Mouse (Mus musculus) forelimb bud, embryonic 11.5 days (tissue): Measurements from ENCODE around the gene Zfp580.
"Not testable (repeated sequence)": the region's sequence is repeated elsewhere in the genome, so short reads cannot be mapped to it uniquely, and the experiment has no call there.

ENCODE experiments used
- DNase-seq: peaks from one replicate; pipeline ENCODE4 v3.0.0-alpha.2; 2012; ENCODE audit warnings: low read depth, low spot score

Zfp580 gene

DNA sequence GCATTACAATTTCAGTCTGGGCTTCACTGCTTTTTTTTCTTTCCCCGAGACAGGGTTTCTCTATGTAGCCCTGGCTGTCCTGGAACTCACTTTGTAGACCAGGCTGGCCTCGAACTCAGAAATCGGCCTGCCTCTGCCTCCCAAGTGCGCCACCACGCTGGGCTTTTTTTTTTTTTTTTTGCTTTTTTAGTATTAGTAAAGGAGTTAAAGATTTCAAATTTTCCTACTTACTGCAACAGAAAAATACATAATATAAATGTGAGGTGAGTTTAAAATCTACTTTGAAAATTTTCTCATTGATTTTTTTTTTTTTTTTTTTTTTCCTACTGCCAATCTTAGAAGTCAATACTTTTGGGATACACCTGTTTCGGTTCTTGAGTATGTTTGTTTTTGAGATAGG lies 13.5 kb downstream of the Zfp580 start:
- no peak for DNase-seq

DNA sequence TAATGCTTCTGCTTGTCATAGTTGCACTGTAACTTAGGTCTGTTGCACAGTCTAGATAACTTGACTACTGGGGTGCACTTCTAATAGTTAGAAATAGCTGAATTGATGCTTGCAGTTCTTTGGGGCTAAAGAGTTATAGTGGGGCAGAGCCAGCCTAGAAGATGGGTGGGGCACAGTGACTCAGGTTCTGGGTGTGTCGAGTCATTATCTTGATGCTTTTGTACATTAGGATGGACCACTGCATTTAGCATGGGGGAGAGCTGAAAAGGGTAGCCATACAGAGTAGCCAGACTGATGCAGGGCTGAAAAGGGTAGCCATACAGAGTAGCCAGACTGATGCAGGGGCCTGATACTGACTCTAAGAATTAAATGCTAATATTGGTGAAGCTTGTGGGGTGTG lies 22.2 kb downstream of the Zfp580 start:
- DNase-seq, result no peak

DNA sequence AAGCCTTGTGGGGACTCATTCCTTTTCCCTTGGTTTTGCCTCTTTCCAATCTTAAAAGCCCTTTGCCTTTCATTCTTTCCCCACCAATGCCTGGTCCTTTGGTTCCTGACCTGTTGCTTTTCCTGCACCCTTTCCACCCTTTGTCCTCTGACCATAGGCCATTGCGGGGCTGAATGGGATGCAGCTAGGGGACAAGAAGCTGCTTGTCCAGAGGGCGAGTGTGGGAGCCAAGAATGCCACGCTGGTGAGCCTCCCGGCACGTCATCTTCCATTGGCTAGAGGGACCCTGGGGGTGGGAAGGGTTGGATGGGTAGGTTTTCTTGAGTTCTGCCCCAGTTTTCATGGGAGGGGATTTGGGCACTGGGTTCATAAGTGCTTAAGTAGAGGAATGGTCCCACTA lies 23.6 kb downstream of the Zfp580 start:
- DNase-seq, result no peak

DNA sequence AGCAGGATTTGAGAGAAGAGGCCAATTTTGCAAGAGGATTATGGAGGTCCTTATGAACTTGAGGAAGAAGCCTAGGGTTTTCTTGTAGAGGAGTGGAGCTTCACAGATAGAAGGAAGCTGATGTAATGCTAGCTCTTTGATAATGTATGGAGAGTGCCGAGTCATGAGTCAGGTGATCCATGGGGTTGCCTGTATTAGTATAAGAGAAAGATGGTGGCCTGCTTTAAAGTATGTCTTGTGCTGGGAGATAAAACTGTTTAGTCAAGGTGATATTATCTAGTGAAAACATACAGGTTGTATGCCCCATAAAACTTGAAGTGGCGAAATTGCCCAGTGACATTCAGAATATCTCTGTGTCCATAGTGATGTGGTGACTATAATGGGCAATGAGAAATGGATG lies 25.6 kb downstream of the Zfp580 start:
- no peak for DNase-seq

DNA sequence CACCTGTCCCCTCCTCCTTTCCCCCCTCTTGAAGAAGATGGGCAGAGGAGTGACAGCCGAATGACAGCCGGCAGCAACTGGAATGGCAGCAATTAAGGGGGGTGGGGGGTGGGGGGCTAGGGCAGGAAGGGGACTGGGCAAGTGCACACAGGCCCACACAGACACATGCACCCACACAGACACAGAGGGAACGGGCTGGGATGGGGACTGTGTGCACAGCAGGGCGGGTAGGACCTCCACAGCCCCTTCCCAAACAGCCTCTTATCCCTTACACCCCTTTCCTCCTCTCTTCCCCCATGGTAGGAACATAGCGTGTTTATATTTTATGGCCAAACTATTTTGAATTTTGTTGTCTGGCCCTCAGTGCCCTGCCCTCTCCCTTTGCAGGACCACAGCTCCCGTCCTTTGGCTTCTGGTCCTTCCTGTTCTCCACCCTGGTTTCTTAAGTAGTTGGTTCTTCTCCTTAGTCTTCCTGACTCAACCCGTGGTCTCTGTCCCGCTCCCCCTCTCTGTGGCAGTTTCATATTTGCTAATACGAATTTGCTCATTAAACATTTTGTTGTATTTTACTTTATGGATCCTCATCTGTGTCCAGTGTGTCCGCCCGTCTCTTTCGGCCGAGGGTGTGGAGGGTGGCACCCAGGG lies 28.1 kb downstream of the Zfp580 start:
- DNase-seq, result not testable (repeated sequence)

DNA sequence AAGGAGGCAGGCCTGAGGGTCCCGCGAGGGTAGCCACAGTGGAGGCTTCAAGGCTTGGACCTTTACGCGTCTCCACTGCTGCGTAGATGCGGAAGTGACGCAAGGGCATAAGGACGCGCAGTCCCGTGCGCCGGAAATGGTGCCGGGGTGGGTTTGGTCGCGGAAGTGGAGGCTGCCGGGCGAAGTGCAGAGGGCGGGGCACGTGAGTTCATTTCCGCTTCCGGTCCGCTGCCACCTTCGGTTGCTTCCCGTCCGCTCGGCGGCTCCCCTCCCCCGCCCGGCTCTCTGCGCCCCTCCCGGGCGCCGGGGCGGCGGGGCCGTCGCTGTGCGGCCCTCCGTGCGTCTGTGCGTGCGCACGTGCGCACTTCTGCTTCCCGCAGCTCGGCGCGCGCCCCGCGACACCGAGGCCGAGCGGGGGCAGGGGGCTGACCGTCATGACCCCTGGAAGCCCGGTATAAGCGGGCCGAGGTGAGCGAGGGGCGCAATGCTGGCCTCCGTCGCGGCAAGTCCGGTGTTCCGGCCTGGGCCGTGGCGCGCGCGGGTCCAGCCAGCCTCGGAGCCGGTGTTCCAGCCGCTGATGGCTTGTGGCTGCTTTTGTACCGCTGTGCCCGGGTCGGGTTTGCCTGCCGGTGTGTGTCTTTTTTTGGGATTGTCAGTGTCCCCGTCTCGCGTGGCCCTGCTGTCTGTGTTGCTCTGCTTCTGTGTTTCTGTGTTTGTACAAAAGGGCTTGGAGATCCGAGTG lies 28.8 kb downstream of the Zfp580 start, which contains the start of gene Epn1:
Gene Epn1, plus strand, starts transcription at position 226 of the 742 bp plus-strand sequence.
- peak; percentile 95 for DNase-seq

DNA sequence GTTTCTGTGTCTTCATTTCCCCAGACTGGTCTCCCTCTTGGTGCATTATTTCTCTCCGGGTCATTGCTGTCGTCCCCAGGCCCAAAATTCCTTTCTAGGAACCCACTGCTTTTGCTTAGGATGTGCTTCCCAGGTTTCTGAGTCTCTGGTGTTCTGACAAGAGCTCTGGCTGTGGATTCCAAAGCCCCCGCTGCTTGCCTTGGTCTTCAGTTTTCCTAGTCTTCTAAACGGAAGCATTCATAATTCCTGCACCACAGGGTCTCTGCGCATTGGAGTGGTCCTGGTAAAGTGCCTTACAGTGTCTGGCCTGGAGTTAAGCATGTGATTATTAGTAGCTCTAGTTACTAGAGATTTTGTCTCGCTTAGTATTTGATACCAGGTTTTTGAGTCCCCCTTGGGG lies 29.5 kb downstream of the Zfp580 start:
- no peak for DNase-seq

DNA sequence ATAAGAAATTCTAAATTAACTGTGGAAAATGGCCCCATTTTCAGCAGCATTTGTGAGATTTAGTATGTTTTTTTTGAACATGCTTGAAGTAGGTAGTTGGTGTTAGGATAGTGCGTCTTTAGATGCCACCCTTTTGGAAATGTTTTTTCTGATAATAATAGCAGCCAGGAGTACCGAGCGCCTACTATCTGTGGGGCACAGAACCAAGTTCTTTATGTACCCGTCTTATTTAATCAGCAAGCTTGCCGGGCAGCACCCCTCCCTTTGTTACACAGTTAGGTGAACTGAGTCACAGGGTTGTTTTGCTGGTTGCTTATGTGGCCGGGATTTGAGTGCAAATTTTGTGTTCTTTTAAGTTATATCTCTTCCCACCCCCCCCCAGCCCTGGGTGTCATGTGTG lies 29.9 kb downstream of the Zfp580 start:
- DNase-seq, result no peak

DNA sequence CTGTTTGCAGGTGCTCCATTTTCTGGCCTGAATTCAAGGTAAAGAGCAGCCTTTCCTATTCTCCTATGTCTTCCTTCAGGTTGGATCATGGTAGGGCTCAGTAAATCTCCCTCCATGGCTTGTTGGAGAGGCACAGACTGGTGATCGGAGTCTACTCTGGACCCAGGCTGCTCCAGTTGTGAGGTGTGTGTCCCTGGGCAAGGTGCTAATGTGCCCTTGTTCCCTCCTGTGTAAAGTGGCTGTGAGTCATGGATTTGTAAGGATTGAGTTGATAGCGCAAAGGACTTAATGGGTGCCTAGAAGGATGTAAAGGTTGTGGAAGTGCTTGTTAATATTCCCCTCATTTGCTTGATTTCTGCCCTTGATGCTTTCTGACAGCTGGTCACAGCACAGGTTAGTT lies 30.6 kb downstream of the Zfp580 start:
- no peak for DNase-seq

DNA sequence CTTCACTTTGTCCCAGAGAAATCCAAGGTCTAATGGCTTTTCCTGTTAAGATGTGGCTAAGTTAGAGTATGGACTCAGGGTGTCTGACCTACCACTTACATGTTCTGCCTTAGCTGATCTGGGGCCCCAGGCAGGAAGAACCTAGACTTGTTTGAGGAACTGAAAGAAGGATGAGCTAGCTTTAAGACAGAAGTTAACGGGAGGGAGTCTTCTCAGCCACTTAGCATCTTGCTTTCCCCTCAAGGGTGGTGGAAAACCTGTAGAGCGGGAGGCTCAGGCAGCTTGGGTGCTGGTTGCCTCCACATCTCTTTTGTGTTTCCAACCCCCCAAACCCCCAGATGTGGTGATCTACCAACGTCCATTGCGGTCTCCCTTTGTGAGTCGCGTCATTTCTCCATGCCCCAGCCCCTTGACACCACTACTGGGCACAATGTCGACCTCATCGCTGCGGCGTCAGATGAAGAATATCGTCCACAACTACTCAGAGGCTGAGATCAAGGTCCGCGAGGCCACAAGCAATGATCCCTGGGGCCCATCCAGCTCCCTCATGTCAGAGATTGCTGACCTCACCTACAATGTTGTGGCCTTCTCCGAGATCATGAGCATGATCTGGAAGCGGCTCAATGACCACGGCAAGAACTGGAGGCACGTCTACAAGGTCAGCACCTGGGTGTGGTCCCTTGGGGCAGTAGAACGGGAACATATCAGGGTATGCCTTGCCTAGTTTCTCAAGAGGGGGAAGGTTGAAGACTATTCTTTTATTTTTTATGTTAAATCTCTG lies 32.2 kb downstream of the Zfp580 start:
- DNase-seq, result no peak

DNA sequence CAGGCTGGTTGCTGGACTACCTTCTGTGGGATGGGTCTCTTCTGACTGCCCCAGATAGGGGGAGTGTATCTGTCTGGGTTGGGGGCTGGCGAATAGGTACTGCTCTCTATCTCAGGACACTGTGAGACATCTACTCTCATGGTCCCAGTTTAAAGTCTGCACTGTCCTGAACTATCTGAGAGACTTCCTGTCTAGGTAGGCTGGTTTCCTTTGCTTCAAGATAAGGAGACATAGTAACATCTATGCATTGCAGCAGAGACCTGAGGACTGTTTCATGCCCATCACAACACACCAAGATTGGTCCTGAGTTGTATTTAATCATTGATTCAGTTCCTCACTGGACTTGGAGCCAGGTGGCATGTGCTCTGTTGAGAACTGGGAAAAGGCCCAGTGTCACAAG lies 34.2 kb downstream of the Zfp580 start:
- DNase-seq, result no peak

DNA sequence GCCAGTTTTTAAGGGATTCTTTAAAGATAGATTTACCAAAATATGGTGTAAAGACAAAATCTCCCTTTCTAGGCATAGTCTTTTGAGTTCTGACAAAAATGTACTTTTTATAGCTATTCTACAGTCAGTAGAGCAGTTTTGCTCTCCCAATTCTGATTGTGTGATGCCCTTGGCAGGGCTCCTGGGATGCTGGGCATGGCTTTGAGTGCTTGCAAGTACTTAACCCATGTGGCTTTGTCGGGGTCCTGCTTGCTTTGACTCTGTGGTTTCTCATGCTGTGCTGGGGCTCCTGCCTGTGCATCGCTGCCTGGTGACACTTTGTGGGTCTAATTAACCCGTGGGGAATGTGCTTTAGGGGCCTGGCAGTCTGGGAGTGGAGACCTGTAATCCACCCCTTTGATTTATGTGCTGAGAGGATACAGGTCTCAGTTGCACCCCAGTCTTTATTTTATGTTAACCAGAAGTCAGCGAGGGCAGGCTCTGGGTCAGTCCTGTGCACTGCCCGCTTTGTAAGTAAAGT lies 35.6 kb downstream of the Zfp580 start:
- no peak for DNase-seq

DNA sequence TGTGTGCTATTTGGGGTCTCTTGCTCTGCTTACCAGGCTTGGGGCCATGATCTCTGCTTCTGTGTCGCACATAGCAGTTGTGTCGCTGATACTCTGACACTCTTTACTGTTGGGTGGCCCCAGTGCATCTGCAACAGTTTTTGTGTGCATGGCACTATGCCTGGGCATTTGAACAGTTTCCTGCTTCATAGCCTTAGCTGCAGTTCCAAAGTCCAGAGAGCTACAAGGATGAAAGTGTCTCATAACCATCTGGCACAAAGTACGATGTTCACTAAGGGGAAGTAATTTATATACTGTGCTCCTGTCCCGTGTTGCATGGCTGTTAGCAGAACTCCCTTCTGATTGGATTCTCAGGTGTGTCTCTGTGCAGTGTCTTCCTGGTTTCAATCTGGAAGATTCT lies 36.5 kb downstream of the Zfp580 start:
- no peak for DNase-seq

DNA sequence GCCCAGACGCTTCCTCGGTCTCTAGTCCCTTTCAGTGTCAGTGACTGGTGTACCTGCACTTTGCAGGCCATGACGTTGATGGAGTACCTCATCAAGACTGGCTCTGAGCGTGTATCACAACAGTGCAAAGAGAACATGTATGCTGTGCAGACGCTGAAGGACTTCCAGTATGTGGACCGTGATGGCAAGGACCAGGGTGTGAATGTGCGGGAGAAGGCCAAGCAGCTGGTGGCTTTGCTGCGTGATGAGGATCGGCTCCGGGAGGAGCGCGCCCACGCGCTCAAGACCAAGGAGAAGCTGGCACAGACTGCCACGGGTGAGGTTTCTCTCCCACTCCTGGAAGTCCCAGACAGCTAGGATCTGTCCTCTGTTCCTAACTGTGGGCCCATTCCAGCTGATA lies 38.5 kb downstream of the Zfp580 start:
- DNase-seq, result no peak

DNA sequence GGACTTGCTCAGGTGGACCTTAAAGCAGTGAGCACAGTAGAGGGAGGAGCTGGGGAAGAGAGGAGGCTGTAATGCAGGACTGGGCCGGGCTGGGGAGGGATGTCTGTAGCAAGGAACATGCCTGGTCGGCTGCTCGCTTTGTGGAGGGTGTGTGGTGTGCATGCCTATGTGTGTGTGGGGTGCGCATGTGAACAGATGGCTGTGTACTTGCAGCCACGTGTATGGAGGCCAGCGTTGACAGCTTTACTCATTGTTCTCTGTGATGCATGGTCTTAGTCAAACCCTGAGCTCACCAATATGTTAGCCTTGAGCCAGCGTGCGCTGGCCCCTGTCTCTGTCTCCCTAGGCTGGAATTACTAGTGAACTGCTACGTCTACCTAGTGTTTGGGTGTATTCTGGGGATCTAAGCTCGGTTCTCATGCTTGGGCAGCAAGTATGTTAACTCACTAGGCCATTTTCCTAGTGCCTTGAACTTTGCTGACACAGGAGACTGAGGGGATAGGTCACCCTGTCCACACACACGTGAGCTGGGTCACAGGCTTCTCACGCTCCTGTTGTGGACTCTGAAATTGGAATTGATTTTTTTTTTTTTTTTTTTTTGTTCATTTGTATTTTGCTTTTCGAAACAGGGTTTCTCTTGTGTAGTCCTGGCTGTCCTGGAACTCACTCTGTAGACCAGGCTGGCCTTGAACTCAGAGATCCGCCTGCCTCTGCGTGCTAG lies 39.8 kb downstream of the Zfp580 start:
- no peak for DNase-seq

DNA sequence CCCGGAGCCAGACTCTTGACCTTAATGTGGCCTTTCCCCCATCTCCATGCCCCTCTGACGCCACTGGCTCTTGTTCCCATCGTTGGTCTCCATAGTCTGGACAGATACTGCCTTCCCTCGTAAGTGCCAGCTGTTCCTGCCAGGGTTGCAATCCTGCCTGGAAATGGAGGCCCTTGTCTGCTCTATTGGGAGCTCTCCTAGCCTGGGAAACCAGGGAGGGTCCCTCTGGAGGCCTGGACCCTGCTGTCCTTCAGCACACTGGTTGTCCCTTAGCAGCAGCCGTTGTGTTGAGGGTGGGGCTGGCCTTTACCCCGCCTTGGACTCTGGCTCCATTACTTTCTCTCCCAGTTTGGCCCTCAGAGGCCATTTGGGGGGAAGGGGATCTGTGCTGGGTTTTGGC lies 41.0 kb downstream of the Zfp580 start:
- DNase-seq, result no peak

DNA sequence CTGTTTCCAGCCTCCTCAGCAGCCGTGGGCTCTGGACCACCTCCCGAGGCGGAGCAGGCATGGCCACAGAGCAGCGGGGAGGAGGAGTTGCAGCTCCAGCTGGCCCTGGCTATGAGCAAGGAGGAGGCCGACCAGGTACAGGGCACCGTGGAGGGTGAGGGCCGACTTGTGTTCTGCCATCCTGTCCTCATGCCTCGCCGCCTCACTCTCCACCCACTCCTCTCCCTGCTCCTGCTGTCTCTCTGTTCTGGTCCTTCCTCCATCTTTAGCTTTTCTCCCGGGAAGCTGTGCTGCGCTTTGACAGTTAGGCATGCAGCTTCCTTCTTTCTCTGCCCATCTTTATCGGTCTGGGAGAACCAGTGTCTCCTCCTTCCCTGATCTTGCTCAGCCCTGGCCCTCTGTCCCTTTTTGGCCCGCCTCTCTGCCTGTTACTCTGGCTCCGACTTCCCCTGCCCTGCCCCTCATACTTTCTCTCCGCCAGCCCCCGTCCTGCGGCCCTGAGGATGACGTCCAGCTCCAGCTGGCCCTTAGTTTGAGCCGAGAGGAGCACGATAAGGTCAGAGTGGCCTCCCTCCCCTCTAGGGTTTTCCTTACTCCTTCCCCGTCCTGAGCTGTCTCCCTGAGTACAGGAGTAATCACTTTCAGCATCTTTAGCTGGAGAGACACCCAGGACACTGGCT lies 41.6 kb downstream of the Zfp580 start:
- no peak for DNase-seq

DNA sequence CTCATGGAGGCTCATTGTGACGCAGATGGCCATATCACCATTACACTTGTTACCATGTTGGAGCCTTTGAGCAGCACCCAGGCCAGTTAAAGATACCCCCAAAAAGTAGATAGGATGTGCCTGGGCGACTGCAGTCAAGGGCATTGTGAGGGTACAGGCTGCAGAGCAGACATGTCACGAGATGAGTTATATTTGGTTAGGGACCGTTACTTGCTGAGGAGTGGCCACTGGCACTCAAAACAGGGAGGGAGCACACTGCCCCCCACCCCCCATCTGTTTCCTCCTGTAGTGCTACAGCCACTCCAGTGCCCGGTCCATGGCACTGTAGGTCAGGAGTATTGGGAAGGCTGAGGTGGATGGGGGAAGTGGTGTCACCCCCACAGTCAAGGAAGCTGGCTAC lies 47.4 kb downstream of the Zfp580 start:
- DNase-seq, result no peak

DNA sequence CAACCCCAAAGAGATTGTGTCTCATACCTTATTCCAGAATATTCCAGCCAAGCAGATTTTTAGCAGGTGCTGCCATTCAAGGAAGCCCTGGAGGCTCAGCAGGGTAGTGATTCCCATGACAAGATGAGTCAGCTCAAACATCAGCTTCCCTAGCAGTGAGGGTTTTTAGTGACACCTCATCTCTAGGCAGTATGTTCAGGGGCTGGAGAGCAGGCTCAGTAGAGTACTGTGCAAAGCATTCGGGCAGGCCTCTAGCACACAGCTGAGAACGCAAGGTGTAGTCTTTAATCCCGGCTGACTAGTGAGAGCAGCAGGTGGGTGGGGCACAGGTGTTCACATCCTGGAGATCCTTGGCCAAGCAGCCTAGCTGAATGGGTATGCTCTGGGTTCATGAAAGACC lies 48.5 kb downstream of the Zfp580 start:
- DNase-seq, result no peak

DNA sequence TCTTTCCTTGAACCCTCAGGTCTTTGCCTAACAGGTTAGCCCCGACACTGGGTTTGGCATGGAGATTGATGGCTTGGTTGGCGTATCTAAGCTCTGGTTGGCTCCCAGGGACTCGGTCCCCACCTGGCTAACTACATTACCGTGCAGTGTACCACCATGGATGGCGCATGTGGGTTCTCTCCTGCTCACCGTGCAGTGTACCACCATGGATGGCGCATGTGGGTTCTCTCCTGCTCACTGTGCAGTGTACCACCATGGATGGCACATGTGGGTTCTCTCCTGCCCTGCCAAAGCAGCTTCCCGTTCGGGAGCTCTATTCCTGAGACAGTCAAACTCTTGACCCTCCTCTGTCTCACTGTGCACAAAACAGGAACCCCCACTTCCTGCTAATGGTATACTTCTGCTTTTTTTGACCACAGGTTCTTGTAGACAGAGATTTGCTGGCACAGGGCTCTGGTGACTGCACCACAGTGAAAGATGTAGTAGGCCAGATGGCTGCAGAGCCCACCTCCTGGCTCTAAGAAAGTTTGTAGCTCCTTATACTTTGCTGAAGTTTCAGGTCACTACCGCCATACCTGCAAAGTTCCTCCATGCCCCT lies 49.8 kb downstream of the Zfp580 start:
- no peak for DNase-seq

DNA sequence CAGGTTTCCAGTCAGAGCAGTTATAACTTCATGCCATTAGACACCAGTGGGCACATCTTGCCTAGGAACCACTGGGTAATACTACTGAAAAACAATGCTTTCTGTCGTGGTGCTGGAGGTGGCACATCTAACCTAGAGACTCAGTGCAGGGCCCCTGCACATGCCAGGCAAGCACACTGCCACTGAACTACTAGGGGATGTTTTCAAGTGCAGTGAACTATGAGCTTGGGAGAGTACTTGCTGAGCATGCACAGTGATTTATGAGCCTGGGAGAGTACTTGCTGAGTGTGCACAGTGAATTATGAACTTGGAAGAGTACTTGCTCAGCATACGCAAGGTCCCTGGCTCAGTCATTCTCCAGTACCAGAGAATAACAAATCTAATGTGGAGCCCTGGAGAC lies 51.2 kb downstream of the Zfp580 start:
- no peak for DNase-seq
